Mouse (Mus musculus) WW6 (cell line): Measurements from ENCODE around the gene Coq10b.

ENCODE experiments used
- DNase-seq: peaks from one replicate; pipeline ENCODE4 v3.0.0-alpha.2; 2013; ENCODE audit warnings: low read depth, low spot score

Gene Coq10b

DNA sequence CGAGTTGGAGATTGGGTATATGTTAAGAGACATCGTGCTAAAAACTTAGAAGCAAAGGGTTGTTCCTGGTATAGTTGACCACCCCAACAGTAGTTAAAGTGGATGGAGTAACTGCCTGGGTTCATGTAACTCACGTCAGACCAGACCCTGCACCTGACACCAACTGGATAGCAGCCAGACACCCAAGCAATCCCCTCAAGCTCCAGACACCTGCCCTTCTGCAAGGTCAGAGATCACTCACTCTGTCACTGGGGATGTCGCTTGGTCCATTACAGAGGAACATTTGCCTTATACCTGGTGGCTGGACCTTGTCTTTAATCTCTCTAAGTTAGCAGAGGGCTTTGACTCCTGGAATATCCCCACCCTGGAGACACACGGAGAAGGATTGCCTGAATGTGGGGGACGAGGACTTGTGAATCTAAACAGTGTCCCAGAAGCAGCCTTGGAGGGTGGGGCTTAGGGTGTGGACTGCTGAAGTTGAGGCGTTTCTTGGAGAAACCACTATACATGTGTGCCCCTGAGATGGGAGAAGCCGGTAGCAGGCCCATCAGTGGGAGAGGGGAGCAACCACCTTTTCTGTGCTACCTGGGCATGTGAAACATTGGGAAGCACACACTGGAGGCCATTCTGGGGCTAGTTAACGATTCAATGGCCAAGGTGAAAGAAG lies 54.5 kb downstream of the Coq10b start:
- DNase-seq = no peak

GRCm38 (mm10) chr1:55107644-55108043 lies 55.1 kb downstream of the Coq10b start:
- DNase-seq = no peak

DNA sequence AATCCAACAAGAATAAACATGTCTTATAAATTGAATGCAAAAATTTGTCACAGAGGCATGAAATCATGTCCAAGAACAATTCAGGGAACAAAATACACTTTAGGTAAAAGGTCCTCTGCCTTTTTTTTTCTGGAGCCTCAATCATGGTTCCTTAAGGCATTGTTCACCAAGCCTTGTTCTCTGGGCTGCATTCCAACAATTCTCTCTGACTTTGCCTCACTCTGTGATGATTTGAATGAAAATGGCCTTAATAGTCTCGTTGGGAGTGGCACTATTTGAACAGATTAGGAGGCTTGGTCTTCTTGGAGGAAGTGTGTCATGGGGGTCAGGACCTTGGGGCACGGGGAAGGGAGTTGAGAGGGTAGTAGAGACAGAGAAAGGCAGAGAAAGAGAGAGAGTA lies 55.9 kb downstream of the Coq10b start:
- DNase-seq = peak; percentile 69

GRCm38 (mm10) chr1:55109066-55109766 lies 56.6 kb downstream of the Coq10b start:
- no peak for DNase-seq
